Mouse (Mus musculus) layer of hippocampus, adult 18-20 months (tissue): ENCODE results near the gene Gulp1. TPM values are rescaled to one million over a fixed set of nuclear protein-coding genes. Genes with fewer than 3 reads are reported as not detected.
A peak's percentile ranks its signal among the peaks of the same experiment; 100 is the strongest.

Experiments
- DNase-seq, 2 experiments: peaks; one replicate each; pipeline ENCODE4 v3.0.0; 2022; ENCODE audit warnings: low spot score in 2 of 2
- long read RNA-seq: library from polyadenylated mRNA; stranded (forward); transcript quantifications from one replicate; pipeline ENCODE4 v2.0.0, GENCODE M21; 2021
- total RNA-seq, 2 experiments: library from RNA; stranded (reverse); gene quantifications; 2 replicates each; pipeline ENCODE4 v1.2.3; 2021

Gulp1 gene
- 1 to 10 TPM; 2.2 to 2.6 TPM for total RNA-seq
- long read RNA-seq, partial matches to known transcripts = 1 of 3 reads
- long read RNA-seq, other reads (novel, unspliced or antisense) = 0 of 3 reads

DNA sequence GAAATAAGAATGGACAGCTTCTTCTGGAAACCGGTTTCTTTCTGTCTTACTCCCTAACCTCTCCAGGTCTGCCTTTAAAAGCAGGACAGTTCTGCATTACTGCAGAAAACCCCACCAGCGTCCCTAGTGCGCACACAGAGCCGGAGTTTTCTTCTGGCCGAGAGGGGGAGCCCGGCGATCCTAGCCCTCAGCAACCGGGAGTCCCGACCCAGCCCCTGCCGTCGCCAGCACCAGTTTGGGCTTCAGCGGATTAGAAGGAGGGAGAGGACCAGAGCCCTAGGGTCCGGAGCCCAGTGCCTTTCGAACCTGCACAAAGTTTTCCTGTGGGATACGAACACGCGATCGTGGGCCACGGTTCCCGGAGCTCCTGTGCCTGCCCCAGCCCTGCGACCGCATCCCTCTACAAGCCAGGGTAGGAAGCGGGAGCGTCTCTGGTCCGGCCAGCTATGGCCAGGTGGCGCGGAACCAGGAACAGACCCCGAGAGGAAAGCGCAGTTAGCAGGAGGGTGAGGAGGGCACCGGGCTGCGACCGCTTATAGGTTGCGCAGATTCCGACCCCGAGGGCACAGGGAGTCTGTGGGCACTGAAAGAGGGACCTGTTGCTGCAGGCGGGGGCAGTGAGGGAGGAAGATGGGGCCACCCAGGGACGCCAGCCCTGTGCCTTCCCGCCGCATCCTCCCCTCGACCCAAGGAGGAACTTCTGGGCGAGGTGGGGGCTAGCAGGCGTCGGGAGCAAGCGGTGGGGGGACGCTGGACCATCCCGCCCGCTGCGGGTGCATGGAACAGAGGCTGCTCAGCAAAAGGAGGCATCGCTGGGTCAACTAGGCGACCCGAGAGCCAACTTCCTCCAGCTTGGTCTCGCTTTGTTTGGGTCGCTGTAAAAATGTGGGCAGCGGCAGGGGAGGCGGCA is at the start of gene Gulp1:
TSS of gene Gulp1 (plus strand) at position 51 of the 910 bp plus-strand sequence.
- peak; percentile 3 to 42 for DNase-seq

DNA sequence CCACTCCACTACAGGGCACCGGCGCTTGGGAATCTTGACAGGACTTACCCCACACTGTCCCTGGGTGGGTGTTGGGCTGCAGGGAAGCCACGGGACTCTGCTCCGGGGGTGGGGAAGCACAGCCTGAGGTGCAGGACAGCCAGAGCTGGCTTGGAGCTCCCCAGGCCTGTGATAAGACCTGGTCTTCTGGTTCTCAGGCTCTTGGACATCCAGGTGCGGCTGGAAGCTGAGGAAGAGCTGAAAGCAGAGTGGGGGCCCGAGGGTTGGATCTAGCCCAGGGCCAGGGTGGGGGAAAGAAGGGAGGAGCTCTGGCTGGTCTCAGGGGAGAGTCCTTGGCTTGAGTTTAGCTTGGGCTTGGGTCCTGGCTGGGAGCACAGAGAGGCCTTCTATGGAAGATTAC is 1.1 kb upstream of the Gulp1 start:
- DNase-seq = no peak

DNA sequence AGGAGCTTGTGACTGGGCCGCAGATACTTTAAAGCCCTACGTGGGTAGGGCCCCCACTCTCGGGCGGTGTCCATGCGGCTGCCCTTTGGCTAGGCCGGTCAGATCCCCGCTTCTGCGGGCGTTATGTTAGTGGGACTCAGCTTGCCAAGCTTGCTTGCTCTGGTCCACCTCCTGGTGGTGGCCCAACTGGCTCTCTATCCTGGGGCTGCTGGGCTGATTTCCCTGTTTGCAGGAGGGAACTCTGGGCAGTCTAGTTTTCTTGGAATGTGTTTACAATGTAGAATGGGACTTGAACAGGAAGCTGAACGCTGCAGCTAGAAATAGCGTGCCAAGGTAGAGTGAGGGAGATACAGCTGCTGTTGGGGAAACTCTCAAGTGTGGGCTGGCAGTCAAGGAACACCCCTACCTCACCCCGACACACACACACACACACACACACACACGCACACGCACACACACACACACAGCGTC is 1.1 kb downstream of the Gulp1 start:
- DNase-seq = peak in 1 of 2 experiments; percentile 18

DNA sequence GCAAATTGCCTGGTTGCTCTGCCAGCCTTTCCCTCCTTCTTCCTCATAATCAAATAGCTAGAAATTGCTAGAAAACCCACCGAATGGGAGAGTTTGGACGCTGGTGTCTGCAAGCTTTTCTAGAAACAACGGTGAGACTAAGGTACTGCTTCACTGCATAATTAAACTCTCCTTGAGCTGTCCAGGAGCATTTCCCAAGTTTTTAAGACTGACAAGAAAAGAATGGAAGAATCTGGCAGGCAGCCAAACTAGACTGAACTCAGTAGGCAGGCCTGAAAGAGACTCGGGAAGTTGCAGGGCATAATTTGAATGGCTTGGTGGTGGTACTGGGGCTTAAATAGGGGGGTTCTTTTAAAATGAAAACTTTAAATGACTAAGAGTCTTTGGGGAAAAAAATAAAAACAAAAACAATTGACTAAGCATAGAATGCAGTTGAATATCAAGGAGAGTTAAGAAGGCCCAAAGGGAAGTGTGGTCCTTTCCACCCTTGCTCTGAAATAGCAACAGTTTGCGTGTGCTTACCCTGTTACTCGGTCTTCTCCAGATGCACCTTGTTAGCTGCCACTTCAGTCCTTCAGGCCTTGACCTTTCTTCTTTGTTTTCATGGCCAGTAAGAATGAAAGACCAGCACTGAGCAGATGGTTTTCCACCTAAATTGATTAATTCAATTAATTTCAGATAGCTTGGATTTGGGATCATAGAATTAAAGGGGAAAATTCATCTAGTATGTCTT is 2.0 kb downstream of the Gulp1 start:
- peak in 1 of 2 experiments; percentile 25 for DNase-seq

DNA sequence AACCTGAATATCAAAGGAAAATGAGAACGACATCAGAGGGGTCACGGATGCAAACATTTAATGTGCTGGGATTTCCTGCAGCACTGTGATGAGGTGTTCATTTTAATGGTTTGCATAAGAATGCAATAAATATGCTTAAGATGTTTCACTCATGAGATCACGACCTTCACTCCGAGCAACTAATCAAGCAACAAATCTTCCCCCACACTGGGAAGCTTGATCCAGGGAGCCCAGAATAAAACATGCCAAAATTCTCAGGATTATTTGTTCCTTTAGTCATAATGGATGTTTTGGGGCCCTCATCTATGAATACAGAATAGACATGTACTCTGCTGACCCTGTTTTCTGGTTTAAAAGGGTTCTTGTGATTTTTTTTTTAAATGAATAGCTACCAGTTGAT is 16.1 kb downstream of the Gulp1 start:
- no peak for DNase-seq

DNA sequence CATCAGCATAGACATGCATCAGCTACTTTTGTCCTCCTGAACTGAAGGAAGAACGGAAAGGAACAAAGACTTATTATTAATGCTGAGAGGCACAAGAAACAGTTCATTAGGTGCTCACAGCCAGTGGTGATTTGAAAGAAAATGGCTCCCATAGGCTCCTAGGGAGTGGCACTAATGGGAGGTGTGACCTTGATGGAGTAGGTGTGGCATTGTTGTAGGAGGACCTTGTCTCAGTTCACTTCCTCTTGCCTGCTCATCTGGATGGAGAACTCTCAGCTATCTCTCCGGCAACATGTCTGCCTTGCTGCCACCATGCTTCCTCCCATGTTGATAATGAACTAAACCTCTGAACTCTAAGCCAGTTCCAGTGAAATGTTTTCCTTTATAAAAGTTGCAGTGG is 17.0 kb downstream of the Gulp1 start:
- no peak for DNase-seq

DNA sequence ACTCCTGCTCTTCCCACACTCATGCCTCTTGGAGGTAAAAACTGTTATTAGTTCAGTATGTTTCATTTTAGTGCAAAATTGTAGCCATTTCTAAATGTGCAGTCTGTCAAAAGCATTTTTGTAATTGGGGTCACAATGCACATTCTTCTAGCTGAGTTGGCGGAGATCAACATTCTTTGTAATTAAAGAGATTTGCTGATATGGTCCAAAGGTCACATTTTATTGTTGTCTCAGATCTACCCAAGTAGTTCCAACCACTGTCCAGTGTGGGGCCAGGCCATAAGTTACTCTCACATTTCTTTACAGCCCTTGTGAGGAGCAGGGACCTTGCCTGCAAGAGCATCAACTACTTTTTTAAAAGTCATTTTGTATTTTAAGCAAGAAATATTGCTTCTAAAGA is 24.7 kb downstream of the Gulp1 start:
- no peak for DNase-seq

DNA sequence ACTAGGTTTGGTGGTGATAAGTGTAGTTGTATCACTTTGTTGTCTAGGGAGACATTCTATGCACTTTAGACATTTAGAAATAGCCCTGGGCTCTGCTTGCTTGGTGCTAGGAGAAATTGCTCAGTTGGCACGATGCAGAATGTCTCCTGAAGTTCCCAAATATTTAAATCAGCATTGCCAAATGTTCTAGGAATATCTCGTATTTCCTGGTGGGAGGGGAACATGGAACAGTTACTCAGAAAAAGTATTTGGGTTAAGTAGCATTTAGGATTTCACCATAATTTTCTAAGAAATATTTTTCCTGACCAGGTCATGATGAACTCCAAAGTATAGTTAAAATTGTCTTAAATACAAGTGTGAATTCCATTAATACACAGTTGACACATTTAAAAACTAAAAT is 25.3 kb downstream of the Gulp1 start:
- no peak for DNase-seq

DNA sequence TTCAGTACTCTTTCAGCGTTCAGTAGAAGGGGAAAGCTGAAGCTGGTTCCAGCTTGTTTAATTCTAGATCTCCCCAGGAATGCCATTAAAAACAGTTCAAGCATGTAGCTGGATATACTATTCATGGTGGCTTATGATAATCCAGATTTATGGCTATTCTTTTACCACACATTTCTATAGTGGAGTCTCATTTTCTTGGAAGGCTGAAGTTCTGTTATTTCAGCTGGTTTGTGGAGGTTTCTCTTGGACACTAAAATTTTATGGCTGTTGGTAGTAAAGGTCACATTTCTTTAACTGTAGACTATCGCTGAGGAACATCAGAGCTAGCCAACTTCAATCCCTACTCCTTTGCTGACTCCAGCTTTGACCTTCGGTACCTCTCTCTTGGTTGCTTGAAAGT is 29.1 kb downstream of the Gulp1 start:
- no peak for DNase-seq

DNA sequence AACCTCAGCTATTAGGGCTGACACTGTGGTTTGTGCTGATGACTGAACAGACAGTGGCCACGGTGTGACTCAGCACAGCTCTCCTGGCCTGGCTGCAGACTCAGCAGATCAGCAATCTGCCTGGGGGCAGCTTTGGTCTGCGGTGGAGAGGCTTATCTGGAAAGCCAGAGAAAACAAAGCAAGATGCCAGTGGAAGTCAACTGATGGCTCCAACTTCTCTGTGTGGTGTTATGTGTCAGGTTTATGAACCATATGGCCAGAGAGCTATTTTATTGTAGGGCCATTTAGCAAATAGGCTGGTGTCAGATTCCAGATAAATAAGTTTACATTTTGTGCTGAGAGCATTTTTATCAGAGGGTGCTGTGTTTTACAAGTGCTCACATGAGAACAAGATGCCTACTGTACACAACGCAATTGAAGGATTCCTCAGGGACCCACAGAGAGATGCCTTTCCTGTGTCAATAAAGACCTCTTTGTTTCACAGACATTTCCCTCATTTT is 33.6 kb downstream of the Gulp1 start:
- DNase-seq = no peak

DNA sequence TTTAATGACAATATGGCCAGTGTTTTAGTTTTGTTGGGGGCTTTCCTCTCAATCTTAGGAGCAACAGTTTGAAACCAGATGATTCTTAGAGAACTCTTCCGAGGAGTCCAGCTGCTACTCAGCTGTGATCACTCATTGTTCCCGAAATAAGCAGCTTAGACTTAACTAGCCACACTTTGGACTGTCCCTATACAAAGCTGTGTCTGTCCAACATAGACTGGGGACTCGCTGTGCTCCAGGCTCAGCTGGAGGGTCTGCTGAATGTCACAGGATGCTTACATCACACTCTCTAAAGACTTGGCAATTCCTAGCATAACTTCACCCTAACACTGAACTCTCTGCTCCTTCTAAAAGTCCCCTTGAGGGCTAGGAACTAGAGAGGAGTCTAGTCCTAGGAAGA is 40.4 kb downstream of the Gulp1 start:
- DNase-seq = peak in 1 of 2 experiments; percentile 2

DNA sequence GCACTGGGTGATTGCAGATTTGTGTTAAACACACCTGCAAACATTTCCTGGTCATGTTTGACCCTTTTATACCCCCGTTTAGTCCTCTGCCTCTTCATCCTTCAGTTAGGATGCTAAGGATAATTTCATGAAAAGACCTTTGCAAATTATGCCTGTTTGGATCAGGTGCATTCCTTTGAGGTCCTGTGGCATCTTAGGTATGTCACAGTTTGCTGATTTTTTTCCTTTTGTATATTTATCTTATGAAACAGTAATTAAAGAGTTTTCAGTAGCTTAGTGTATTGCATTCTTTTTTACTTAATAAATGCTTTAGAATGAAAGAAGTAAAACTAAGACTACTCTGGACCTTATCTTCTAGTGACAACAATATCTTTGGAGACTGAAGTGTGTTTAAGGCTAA is 41.8 kb downstream of the Gulp1 start:
- DNase-seq = no peak

DNA sequence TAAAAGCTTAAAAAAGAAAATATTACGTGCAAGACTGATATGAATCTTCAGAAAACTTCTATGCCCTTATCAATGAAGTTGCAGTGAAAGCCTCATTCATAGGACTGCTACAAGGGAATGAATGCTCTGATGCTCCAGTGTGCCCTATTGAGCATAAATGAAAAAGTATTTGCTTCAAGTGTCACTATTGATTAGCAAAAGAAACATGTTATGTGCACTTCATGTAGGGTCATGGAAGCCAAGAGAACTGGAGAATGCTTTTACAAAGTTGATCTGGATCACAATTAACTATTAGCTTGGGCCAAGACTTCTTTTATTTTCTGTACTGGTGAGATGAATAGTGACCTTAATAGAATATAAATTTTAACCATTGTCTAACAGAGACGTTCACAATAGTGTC is 47.0 kb downstream of the Gulp1 start:
- no peak for DNase-seq

DNA sequence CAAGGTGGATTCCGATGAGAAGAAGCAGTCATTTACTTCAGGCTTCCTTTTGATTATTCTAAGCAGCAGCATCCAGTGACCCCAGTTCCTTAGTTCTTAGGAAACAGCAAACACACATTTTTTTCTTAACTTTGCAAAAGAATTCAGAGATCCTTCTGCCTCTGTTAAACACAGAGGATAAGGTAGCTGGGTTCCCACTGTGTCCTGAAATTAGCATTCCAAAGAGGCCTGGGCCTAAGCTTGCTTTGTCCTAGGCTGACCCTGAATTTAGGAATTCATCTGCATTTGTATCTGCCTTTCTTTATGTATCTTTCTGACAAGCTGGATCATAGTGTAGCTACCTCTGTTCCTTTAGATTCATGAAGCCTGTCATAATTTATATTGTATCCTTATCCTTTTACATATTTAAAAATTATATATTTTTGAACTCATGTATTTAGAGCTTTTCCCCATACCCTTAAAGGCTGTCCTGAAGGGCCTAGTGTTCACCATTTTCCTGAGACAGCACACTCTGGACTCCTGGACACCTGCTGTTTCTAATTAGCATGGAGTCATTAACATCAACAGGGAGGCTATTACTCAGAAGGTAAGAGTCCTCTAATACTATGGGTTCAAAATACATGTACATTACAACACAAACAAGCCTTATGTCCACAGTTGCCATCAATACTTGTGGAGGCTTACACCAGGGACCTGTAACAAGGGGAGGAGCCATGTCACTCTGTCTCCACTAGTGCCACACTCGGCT is 62.2 kb downstream of the Gulp1 start:
- DNase-seq = no peak

DNA sequence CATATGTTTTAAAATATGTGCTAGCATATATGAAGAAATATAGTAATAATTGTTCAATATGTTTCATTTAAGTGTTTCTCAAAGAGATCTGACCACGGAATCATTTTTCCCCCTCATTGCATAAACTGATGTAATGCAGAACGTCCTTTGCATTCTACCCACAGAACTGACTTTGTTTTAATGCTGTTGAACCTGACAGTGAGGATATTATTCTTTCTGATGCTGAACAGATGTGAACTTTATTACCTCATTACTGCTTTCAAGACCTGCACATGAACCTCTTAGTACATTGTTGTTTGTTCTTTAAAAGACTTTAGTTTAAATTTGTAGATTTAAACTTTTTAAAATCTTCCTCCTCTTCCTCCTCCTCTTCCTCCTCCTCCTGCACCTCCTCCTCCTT is 67.4 kb downstream of the Gulp1 start:
- no peak for DNase-seq

DNA sequence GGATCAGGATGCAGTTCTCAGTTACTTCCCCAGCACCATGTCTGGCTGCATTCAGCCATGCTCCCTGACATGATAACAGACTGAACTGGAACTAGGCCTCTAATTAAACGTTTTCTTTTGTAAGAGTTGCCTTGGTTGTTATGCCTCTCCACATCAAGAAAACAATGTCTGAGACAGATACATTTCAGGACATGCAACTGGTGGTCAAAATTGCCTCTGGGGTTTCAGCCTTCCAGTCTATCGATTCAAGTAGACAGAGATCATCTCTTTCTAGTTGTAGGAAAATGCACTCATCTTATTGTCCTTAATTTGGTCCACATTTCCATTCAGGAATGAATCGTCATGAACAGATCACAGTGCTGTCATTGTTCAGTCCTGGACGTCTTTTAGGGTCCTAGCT is 83.2 kb downstream of the Gulp1 start:
- DNase-seq = no peak

DNA sequence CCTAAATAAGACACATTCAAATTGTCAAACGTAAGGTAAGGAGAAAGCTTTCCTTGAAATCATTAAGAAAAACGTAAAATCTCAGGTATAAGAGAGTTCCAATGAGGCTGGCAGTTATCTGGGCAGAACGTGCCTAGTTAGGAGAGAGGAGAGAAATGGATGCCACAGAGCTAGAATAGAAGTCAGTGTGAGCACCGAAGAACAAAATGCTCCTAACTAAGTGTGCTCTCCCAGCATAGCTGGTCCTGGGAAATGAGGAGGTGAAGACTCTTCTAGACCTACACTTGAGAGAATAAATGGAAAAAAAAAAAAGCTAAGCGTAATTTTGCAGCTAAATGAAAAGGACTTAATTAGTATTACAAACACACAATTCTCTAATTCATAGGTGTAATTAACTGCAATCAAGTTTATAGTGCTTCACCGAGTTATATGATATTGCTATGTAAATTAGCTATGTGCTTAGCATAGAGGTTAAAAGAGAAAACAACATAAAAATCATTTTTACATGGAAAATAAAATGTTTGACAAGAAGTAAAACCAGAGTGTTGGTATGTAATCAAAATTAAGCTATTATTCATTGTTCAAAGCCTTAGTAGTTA is 94.5 kb downstream of the Gulp1 start:
- no peak for DNase-seq

DNA sequence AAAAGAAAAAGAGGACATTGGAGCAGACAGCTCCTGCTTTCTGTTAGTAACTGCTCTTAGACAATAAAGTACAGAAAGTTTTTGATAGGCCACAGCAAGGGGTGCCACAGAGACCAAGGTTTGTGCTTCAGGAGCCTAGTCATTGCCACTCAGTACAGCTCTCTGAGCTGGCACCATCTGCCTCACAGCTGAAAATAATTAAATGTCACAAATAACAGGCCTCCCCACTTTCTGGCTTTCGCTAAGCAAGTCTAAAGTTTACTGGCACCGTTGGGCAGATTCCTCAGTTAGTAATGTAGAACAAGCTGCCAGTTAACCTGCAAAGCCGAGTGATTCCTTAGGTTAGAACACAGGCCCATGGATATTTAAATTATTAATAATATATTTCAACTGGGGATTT is 127.7 kb downstream of the Gulp1 start:
- peak; percentile 3 to 36 for DNase-seq

DNA sequence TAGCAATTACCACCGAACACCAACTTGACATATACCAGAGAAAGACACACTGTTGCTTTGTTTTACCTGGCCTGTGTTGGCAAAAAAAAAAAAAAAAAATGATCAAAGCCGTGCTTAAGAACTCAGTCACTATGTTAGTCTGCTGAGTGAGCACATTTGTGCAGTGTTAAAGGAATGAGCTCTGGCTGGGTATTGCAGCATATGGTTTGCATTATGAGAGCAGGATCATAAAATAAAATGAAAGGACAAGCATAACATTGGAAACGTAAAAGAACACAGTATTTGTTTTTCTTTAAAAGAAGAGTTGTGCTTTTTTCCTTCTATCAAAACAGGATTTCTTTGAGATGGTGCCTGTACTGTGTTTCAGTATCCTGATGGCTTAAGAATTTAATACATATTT is 128.1 kb downstream of the Gulp1 start:
- no peak for DNase-seq

DNA sequence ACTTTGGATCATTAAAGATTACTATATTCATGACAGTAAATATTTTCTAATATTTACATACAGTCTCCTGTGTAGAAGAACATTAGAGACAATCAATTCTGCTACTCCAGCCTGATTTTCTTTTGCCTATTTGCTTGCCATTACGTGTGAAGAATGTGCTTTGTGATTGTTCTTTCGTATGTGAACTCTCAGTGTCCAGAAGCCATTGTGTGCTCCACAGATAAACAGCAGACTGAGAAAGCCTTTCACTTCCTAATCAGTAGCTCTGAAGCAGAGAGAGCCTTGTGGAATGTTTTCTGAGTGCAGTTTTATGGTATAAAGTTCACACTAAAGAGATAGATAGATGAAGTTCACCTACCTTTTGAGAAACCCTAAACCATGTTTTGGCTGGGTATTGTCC is 131.2 kb downstream of the Gulp1 start:
- no peak for DNase-seq

DNA sequence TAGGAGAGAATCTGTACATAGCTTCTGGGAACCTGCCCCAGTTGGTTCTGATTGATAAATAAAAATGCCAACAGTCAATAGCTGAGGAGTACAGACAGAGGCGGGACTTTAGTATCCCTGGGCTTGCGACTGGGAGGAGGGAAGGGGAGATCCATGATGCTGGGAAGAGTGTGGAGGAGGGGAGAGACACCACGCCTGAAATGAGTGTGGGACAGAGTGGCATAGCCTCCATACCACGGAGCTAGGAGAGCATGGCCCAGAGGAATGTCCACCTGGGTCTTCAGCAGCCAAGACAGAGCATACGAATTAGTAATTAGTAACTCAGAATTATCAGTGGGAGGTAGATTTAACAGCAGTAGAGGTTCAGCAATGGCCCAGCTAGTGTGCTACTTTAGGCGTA is 132.4 kb downstream of the Gulp1 start:
- no peak for DNase-seq
